Mouse (Mus musculus) heart, postnatal 0 days (tissue): Measurements from ENCODE around the gene Spag9.
A peak's percentile ranks its signal among the peaks of the same experiment; 100 is the strongest.

Experiments
- CTCF ChIP-seq: IDR thresholded peaks from 2 replicates; pipeline ENCODE4 v1.5.1; 2016; ENCODE audit warnings: antibody characterized with exemption, control low read depth, low read depth
- EP300 ChIP-seq: IDR thresholded peaks from 2 replicates; pipeline ENCODE4 v1.6.1; 2016; ENCODE audit warnings: antibody characterized with exemption, low read depth

GRCm38 (mm10) chr11:94134076-94134838, 138.4 kb downstream of the Spag9 start:
- no peak for TF ChIP-seq CTCF
- TF ChIP-seq EP300, result peak; percentile 88
